In genomic region chr9:110638611-110639021, GRCm38 (mm10) we compare ENCODE assay signal across 18 mouse cellular contexts. TPM values are rescaled to one million over a fixed set of nuclear protein-coding genes. Genes with fewer than 3 reads are reported as not detected.
DNase-seq lines count a peak whose midpoint lies in the region; ATAC-seq and TF ChIP-seq lines count a peak whose summit lies in the region.
"Had no signal": no experiment of that assay in that cellular context is flagged by ENCODE, and none has a peak within 500 bp of the region (broad histone marks: within the 10 kb centered on the region; RNA-seq: fewer than 3 reads in every experiment).

No protein-coding gene starts in this region.

- H3K36me3 ChIP-seq in lung, embryonic 14.5 days (ENCODE audit: insufficient read depth): no peaks in the 10 kb centered on the region; the same call in 1 of the 2 replicates

- no peak overlapping the region for H3K9ac ChIP-seq in lung, embryonic 14.5 days
- H3K9ac ChIP-seq: forebrain, embryonic 13.5 days; liver, embryonic 14.5 days had no signal

- ATAC-seq in lung, embryonic 14.5 days (ENCODE audit: insufficient read depth): no peak
- ATAC-seq: forebrain, embryonic 13.5 days; midbrain, embryonic 16.5 days; Patski had no signal

- peak; percentile 27 for DNase-seq in lung, embryonic 14.5 days
- no peak for DNase-seq in lung, postnatal 4 days
- peak; percentile 21 for DNase-seq in MN1 (ENCODE audit: low spot score)
- peak; percentile 68 for DNase-seq in cerebellum, adult 11-12 months
- DNase-seq in cerebellum, postnatal 14 days: peak; percentile 55 to 76
- no peak for DNase-seq in right cerebral cortex, postnatal 25 days
- DNase-seq in kidney, adult 8-10 months: no peak
- DNase-seq: adrenal gland, adult 8-10 months; gastrocnemius, postnatal 10 days; kidney, adult 18-20 months; layer of hippocampus, adult 9-11 months; lung, postnatal 10 days; retina, postnatal 1 day had no signal

- no peak overlapping the region for H3K27ac ChIP-seq in lung, embryonic 14.5 days (ENCODE audit: low read depth)
- H3K27ac ChIP-seq: forebrain, embryonic 13.5 days; hindbrain, embryonic 10.5 days; liver, embryonic 14.5 days had no signal

- H3K4me1 ChIP-seq in lung, embryonic 14.5 days (ENCODE audit: insufficient read depth): no peaks in the 10 kb centered on the region
- H3K4me1 ChIP-seq: forebrain, embryonic 13.5 days had no signal

- H3K27me3 ChIP-seq in lung, embryonic 14.5 days (ENCODE audit: insufficient read depth, low read length): 0 out of 2 replicates have a peak, but pooled peaks cover 5% of the 10 kb centered on the region
- H3K27me3 ChIP-seq: Patski had no signal

- no peak overlapping the region for H3K4me2 ChIP-seq in lung, embryonic 14.5 days
- H3K4me2 ChIP-seq: forebrain, embryonic 13.5 days had no signal

- TF ChIP-seq CTCF in lung, embryonic 14.5 days (IDR thresholded peaks at IDR 0.05; ENCODE audit: low read depth): no peak

- H3K9me3 ChIP-seq in lung, embryonic 14.5 days (ENCODE audit: low read depth, low read length): no peaks in the 10 kb centered on the region
- H3K9me3 ChIP-seq: forebrain, embryonic 13.5 days; hindbrain, embryonic 10.5 days had no signal

- H3K4me3 ChIP-seq in lung, embryonic 14.5 days (ENCODE audit: low read depth, low read length): no peak overlapping the region
- H3K4me3 ChIP-seq: forebrain, embryonic 13.5 days; hindbrain, embryonic 10.5 days had no signal

- 80% methylated on average over 10 of the region's 10 CpGs for WGBS in lung, embryonic 14.5 days

RNA-seq across cellular contexts. Expression of gene Nradd, which starts 14.4 kb away (rescaled TPM):
- polyA plus RNA-seq in lung, embryonic 14.5 days (2014; fragmentation: Nextera tagmentation; extraction: Ambion mirVana): 26.7 and 29.9 TPM in 2 replicates

RNA-seq across cellular contexts. Expression of gene Nbeal2, which starts 15.3 kb away (rescaled TPM):
- polyA plus RNA-seq in lung, embryonic 14.5 days (2014; fragmentation: Nextera tagmentation; extraction: Ambion mirVana): 3.2 and 3.8 TPM in 2 replicates

RNA-seq across cellular contexts. Expression of gene Ccdc12, which starts 17.7 kb away (rescaled TPM):
- polyA plus RNA-seq in lung, embryonic 14.5 days (2014; fragmentation: Nextera tagmentation; extraction: Ambion mirVana): 143 and 155 TPM in 2 replicates

Comparison
In these comparisons a context has a peak if more than half of its experiments do, and no peak if none do; other contexts are left out.
1. DNase-seq: peak in lung, embryonic 14.5 days (single experiment), MN1 (single experiment), cerebellum, adult 11-12 months (single experiment) and cerebellum, postnatal 14 days (2 of 2); none in lung, postnatal 4 days (0 of 2), right cerebral cortex, postnatal 25 days (single experiment) and kidney, adult 8-10 months (0 of 2).